ENCODE assay signal across 13 mouse cellular contexts in genomic region chr17:11411414-11411813, GRCm38 (mm10).
"Had no signal": no experiment of that assay in that cellular context is flagged by ENCODE, and none has a peak within 500 bp of the region (broad histone marks: within the 10 kb centered on the region; RNA-seq: fewer than 3 reads in every experiment).

No protein-coding gene starts in this region.

- H3K9ac ChIP-seq: liver, embryonic 15.5 days; neural tube, embryonic 13.5 days had no signal

- H3K27me3 ChIP-seq: liver, embryonic 15.5 days; neural tube, embryonic 13.5 days had no signal

- H3K36me3 ChIP-seq: liver, embryonic 15.5 days; neural tube, embryonic 13.5 days had no signal

- H3K9me3 ChIP-seq: liver, embryonic 15.5 days; neural tube, embryonic 13.5 days had no signal

- DNase-seq: kidney, adult 2 months; kidney, postnatal 25 days; layer of hippocampus, adult 9-11 months; lung, adult 2 months; thymus, adult 18-20 months; thymus, postnatal 36 days had no signal

- H3K4me2 ChIP-seq: liver, embryonic 15.5 days; neural tube, embryonic 13.5 days had no signal

- H3K27ac ChIP-seq: kidney, postnatal 0 days; layer of hippocampus, adult 2 months; liver, embryonic 15.5 days; macrophage; neural tube, embryonic 13.5 days had no signal

- H3K4me3 ChIP-seq: layer of hippocampus, adult 2 months; liver, embryonic 15.5 days; neural tube, embryonic 13.5 days had no signal

- ATAC-seq: intestine, postnatal 0 days; lung, postnatal 0 days had no signal

- H3K4me1 ChIP-seq: liver, embryonic 15.5 days had no signal
